Comparison of ENCODE assay signal across 14 mouse cellular contexts in the genomic region with DNA sequence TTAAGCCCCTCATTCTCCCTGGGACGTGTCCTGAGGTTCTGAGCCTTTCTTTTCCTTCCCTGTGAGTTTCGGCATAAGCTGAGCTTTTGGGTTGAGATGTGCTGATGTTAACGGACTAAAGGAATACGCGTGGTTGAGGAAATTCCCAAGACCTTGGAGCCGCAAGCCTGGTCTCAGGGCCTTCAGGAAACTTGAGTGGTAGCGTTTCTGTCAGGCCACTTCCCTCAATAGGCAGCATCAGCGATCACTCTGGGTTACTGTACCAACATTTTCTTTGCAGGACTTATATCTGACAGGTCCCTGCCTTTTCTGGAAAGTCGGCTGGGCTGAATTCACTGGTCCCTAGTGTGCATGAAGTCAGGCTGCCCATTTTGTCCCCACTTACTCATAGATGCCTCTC. TPM values are rescaled to one million over a fixed set of nuclear protein-coding genes. Genes with fewer than 3 reads are reported as not detected.
DNase-seq lines count a peak whose midpoint lies in the region; ATAC-seq lines count a peak whose summit lies in the region.
"Had no signal": no experiment of that assay in that cellular context is flagged by ENCODE, and none has a peak within 500 bp of the region (broad histone marks: within the 10 kb centered on the region; RNA-seq: fewer than 3 reads in every experiment).

No protein-coding gene starts in this region.

- H3K4me2 ChIP-seq in heart, embryonic 15.5 days, result peak overlapping the region; percentile 30; the same call in 1 of the 2 replicates
- H3K4me2 ChIP-seq in lung, embryonic 16.5 days (ENCODE audit: low read depth, low read length), result no peak overlapping the region
- no peak overlapping the region for H3K4me2 ChIP-seq in limb, embryonic 15.5 days

- WGBS in heart, embryonic 15.5 days, result 56% methylated on average over 9 of the region's 9 CpGs
- 57% methylated on average over 9 of the region's 9 CpGs for WGBS in lung, embryonic 16.5 days
- WGBS in limb, embryonic 15.5 days, result 51% methylated on average over 9 of the region's 9 CpGs

- no peaks in the 10 kb centered on the region for H3K9me3 ChIP-seq in heart, embryonic 15.5 days (replicated peaks)
- no peaks in the 10 kb centered on the region for H3K9me3 ChIP-seq in lung, embryonic 16.5 days (ENCODE audit: control insufficient read depth, low read length)
- H3K9me3 ChIP-seq in limb, embryonic 15.5 days, result no peaks in the 10 kb centered on the region
- H3K9me3 ChIP-seq: embryonic facial prominence, embryonic 12.5 days had no signal

- peak overlapping the region; percentile 76 for H3K27ac ChIP-seq in heart, embryonic 15.5 days
- peak overlapping the region; percentile 45 for H3K27ac ChIP-seq in lung, embryonic 16.5 days (ENCODE audit: low read length)
- peak overlapping the region; percentile 63 for H3K27ac ChIP-seq in limb, embryonic 15.5 days
- H3K27ac ChIP-seq: embryonic facial prominence, embryonic 12.5 days had no signal

- DNase-seq in embryo, embryonic 9.5 days (ENCODE audit: extremely low spot score), result peak; percentile 27
- no peak for DNase-seq in embryo, embryonic 11 days
- DNase-seq in heart, postnatal 10 days, result no peak
- DNase-seq in lung, postnatal 4 days, result no peak
- no peak for DNase-seq in liver
- DNase-seq: adrenal gland, postnatal 36 days; cerebellum, adult 11-12 months; kidney, adult 9 months; thymus, postnatal 36 days had no signal

- H3K27me3 ChIP-seq in heart, embryonic 15.5 days, result no peaks in the 10 kb centered on the region; the same call in 1 of the 2 replicates
- H3K27me3 ChIP-seq in lung, embryonic 16.5 days (ENCODE audit: control insufficient read depth, insufficient read depth, low read depth, low read length), result no peaks in the 10 kb centered on the region
- no peaks in the 10 kb centered on the region for H3K27me3 ChIP-seq in limb, embryonic 15.5 days

- intact Hi-C loops in heart, postnatal 10 days (cut with DNase I), result no loop called here

- ATAC-seq in heart, embryonic 15.5 days (replicated peaks; ENCODE audit: insufficient number of reproducible peaks, insufficient read depth, low FRiP score, low read depth), result no peak
- no peak for ATAC-seq in lung, embryonic 16.5 days (ENCODE audit: low read depth)
- ATAC-seq in limb, embryonic 15.5 days (ENCODE audit: insufficient number of reproducible peaks, low FRiP score, low TSS enrichment, low read depth), result no peak

- peak overlapping the region; percentile 9; the same call in 1 of the 2 replicates for H3K9ac ChIP-seq in heart, embryonic 15.5 days
- H3K9ac ChIP-seq in lung, embryonic 16.5 days (ENCODE audit: low read length), result no peak overlapping the region
- no peak overlapping the region for H3K9ac ChIP-seq in limb, embryonic 15.5 days
- H3K9ac ChIP-seq: embryonic facial prominence, embryonic 12.5 days had no signal

- H3K36me3 ChIP-seq in heart, embryonic 15.5 days, result no peaks in the 10 kb centered on the region
- no peaks in the 10 kb centered on the region for H3K36me3 ChIP-seq in lung, embryonic 16.5 days (ENCODE audit: control insufficient read depth, insufficient read depth, low read length)
- H3K36me3 ChIP-seq in limb, embryonic 15.5 days, result peaks cover under 1% of the 10 kb centered on the region; the same call in 1 of the 2 replicates
- H3K36me3 ChIP-seq: embryonic facial prominence, embryonic 12.5 days had no signal

- no peak overlapping the region for H3K4me3 ChIP-seq in heart, embryonic 15.5 days
- no peak overlapping the region for H3K4me3 ChIP-seq in lung, embryonic 16.5 days (ENCODE audit: low read length)
- no peak overlapping the region for H3K4me3 ChIP-seq in limb, embryonic 15.5 days
- H3K4me3 ChIP-seq: embryonic facial prominence, embryonic 12.5 days had no signal

- peaks cover 47% of the 10 kb centered on the region for H3K4me1 ChIP-seq in heart, embryonic 15.5 days (replicated peaks)
- peaks cover 34% of the 10 kb centered on the region for H3K4me1 ChIP-seq in lung, embryonic 16.5 days (replicated peaks; ENCODE audit: control insufficient read depth, insufficient read depth, low read length)
- peaks cover 35% of the 10 kb centered on the region for H3K4me1 ChIP-seq in limb, embryonic 15.5 days

RNA-seq across cellular contexts. Expression of a gene that starts 12.2 kb away (rescaled TPM):
- polyA plus RNA-seq in heart, embryonic 15.5 days (2015; fragmentation: Nextera tagmentation; extraction: Ambion mirVana), result 2.1 and 2.9 TPM in 2 replicates
- total RNA-seq in heart, postnatal 10 days (2021), result 1 to 10 TPM; 8.4 to 8.8 TPM
- polyA plus RNA-seq in lung, embryonic 16.5 days (2015; fragmentation: Nextera tagmentation; extraction: Ambion mirVana), result 4.1 and 4.8 TPM in 2 replicates
- polyA plus RNA-seq in limb, embryonic 15.5 days (2015; fragmentation: Nextera tagmentation; extraction: Ambion mirVana), result 9.2 and 12.1 TPM in 2 replicates
- total RNA-seq: liver, adult 2 months had no signal

RNA-seq across cellular contexts. Expression of a gene that starts 34.6 kb away (rescaled TPM):
- 63.3 and 69.0 TPM in 2 replicates for polyA plus RNA-seq in heart, embryonic 15.5 days (2015; fragmentation: Nextera tagmentation; extraction: Ambion mirVana)
- 10 to 100 TPM; 32.4 to 32.6 TPM for total RNA-seq in heart, postnatal 10 days (2021)
- 93.8 and 101 TPM in 2 replicates for polyA plus RNA-seq in lung, embryonic 16.5 days (2015; fragmentation: Nextera tagmentation; extraction: Ambion mirVana)
- polyA plus RNA-seq in limb, embryonic 15.5 days (2015; fragmentation: Nextera tagmentation; extraction: Ambion mirVana), result 88.8 and 89.8 TPM in 2 replicates
